Mouse (Mus musculus): ENCODE measurements around the gene Pih1d2. TPM values are rescaled to one million over a fixed set of nuclear protein-coding genes. Genes with fewer than 3 reads are reported as not detected.
A peak's percentile ranks its signal among the peaks of the same experiment; 100 is the strongest.

Gene Pih1d2
- polyA plus RNA-seq, 2 experiments = 2.3 to 3.2 TPM

DNA sequence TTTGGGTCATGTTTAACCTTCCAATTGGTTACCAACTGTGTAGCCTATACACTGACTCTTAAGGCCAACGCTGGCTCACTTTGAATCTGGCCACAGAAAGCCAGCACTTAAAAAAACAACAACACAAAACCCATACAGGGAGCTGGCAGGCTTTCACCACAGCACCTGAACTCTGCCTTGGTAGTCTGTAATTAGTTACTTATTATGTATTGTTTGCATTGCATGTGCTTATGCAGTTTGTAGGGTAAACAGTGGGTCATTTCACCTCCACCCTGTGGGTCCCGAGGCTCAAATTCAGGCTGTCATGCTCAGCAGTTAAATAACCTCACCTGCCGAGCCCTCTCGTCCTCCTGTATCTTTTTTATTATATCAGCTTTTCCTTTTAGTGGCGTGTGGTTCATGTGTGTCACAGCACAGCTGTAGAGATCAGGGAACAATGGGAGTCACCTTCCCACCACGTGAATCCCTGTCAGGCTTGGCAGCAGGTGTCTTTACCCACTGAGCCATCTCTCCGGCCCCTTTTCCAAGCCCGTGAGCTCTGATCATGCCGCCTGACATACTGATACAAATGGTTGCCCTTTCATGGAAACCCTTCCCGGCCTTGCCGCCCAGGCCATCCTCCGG lies 22.2 kb upstream of the Pih1d2 start:
- TF ChIP-seq POLR2A (IDR thresholded peaks at IDR 0.05; ENCODE audit: borderline replicate concordance, extremely low read depth, insufficient read depth, insufficient read length) = no peak
- WGBS = 78% methylated on average over 12 of the region's 12 CpGs
- Histone ChIP-seq H3K36me3 (ENCODE audit: control insufficient read depth, insufficient read depth, low read length) (peaks cover 50% of the 10 kb centered on the region), H3K4me1 (ENCODE audit: control insufficient read depth, insufficient read depth, low read length) (no peaks in the 10 kb centered on the region), H3K4me2 (replicated peaks; ENCODE audit: low read depth, low read length, severe bottlenecking) (no peak overlapping the region), H3K9me3 (ENCODE audit: control insufficient read depth, low read length) (no peaks in the 10 kb centered on the region), H3K27ac (replicated peaks; ENCODE audit: low read depth, low read length) (no peak overlapping the region), H3K27me3 (ENCODE audit: control insufficient read depth, insufficient read depth, low read length) (no peaks in the 10 kb centered on the region), H3K9ac (ENCODE audit: low read depth, low read length, severe bottlenecking) (no peak overlapping the region), H3K4me3 (replicated peaks; ENCODE audit: low read length) (no peak overlapping the region)
- no peak for ATAC-seq (ENCODE audit: low FRiP score, low read depth)
- DNase-seq (ENCODE audit: low spot score) = no peak

DNA sequence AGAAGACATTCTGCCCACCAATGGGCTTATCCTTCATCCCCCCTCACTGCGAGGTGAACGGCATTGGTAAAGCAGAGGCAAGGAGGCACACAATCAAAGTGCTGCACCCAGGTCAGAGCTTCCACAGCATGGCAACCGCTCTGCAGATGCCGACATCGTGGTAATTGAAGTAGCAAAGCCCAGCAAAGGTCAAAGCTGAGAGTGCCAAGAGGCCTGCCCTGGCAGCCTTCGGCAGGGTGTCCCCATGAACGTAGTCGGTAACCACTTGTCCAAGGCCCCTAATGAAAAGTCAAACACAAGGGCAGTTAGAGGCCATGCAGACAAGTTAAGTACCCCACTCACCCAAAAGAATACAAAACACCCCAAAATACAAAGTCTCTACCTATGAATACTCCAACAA lies 20.1 kb upstream of the Pih1d2 start:
- H3K9me3 ChIP-seq (ENCODE audit: control insufficient read depth, low read length) = no peaks in the 10 kb centered on the region
- H3K27me3 ChIP-seq (ENCODE audit: control insufficient read depth, insufficient read depth, low read length) = no peaks in the 10 kb centered on the region
- TF ChIP-seq POLR2A (IDR thresholded peaks at IDR 0.05; ENCODE audit: borderline replicate concordance, extremely low read depth, insufficient read depth, insufficient read length) = no peak
- H3K4me3 ChIP-seq (replicated peaks; ENCODE audit: low read length) = no peak overlapping the region
- peaks cover 1% of the 10 kb centered on the region for H3K4me1 ChIP-seq (ENCODE audit: control insufficient read depth, insufficient read depth, low read length)
- ATAC-seq (ENCODE audit: low FRiP score, low read depth) = no peak
- H3K27ac ChIP-seq (replicated peaks; ENCODE audit: low read depth, low read length) = no peak overlapping the region
- no peak for DNase-seq (ENCODE audit: low spot score)
- no peak overlapping the region for H3K4me2 ChIP-seq (replicated peaks; ENCODE audit: low read depth, low read length, severe bottlenecking)
- peaks cover 58% of the 10 kb centered on the region for H3K36me3 ChIP-seq (ENCODE audit: control insufficient read depth, insufficient read depth, low read length)
- H3K9ac ChIP-seq (ENCODE audit: low read depth, low read length, severe bottlenecking) = no peak overlapping the region
- 96% methylated on average over 8 of the region's 8 CpGs for WGBS

DNA sequence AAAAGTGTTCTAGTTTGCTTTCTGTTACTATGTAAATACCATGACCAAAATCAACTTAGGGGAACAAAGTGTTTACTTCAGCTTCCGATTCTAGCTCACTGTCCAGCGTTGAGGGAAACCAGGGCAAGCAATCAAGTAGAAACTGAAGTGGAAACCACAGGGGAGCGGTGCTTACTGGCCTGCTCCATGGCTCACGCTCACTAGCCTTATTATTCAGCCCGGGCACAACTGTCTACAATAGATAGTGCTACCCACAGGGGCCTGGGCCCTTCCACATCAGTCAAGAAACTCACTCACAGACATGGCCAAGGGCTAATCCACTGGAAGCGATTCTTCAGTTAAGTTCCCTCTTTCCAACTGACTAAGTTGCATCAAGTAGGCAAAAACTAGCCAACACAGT lies 15.6 kb upstream of the Pih1d2 start:
- Histone ChIP-seq H3K9ac (ENCODE audit: low read depth, low read length, severe bottlenecking) (no peak overlapping the region), H3K36me3 (ENCODE audit: control insufficient read depth, insufficient read depth, low read length) (peaks cover 49% of the 10 kb centered on the region), H3K27me3 (ENCODE audit: control insufficient read depth, insufficient read depth, low read length) (no peaks in the 10 kb centered on the region), H3K27ac (replicated peaks; ENCODE audit: low read depth, low read length) (no peak overlapping the region), H3K4me1 (ENCODE audit: control insufficient read depth, insufficient read depth, low read length) (peaks cover 18% of the 10 kb centered on the region), H3K4me3 (replicated peaks; ENCODE audit: low read length) (no peak overlapping the region), H3K9me3 (ENCODE audit: control insufficient read depth, low read length) (no peaks in the 10 kb centered on the region), H3K4me2 (replicated peaks; ENCODE audit: low read depth, low read length, severe bottlenecking) (no peak overlapping the region)
- 89% methylated on average over 6 of the region's 6 CpGs for WGBS
- DNase-seq (ENCODE audit: low spot score) = no peak
- ATAC-seq (ENCODE audit: low FRiP score, low read depth) = no peak
- no peak for TF ChIP-seq POLR2A (IDR thresholded peaks at IDR 0.05; ENCODE audit: borderline replicate concordance, extremely low read depth, insufficient read depth, insufficient read length)

DNA sequence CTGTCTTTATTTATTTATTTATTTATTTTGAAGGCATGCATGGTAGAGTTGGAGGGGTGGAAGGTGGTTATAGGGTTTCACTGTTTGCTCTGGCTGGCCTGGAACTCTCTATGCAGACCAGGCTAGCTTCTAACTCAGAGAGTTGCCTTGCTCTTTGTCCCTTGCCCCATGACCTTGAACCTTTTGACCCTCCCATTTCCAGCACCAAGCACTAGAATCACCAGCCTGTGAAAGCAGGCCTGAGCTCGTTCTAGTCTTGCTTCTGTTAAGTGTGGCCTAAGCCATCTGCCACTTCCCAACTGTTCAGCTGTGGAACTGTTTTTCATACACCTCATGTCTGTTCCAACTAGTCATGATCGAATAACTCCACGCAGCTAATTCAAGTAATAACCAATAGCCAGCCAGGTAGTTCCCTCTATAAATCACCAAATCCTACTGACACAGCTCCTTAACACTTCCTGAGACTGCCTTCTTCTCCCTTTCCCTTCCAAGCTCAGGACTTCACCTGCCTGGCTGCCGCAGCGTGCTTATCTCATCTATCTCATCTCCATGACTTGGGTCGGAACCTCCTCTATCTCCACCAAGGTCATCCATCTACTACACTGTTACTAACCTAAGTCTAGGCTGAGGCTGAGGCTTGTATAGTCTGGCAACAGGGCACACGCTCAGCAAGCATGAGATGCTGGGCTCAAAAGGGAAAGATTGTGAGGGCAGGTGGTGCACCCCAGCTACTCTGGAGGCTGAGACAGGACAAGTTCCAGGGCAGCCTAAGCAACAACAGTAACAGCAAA lies 14.9 kb upstream of the Pih1d2 start:
- Histone ChIP-seq H3K4me1 (ENCODE audit: control insufficient read depth, insufficient read depth, low read length) (peaks cover 18% of the 10 kb centered on the region), H3K9me3 (ENCODE audit: control insufficient read depth, low read length) (no peaks in the 10 kb centered on the region), H3K9ac (ENCODE audit: low read depth, low read length, severe bottlenecking) (peak overlapping the region; percentile 82; the same call in 1 of the 2 replicates), H3K27me3 (ENCODE audit: control insufficient read depth, insufficient read depth, low read length) (no peaks in the 10 kb centered on the region), H3K4me3 (replicated peaks; ENCODE audit: low read length) (peak overlapping the region; percentile 83), H3K4me2 (replicated peaks; ENCODE audit: low read depth, low read length, severe bottlenecking) (peak overlapping the region; percentile 70), H3K36me3 (ENCODE audit: control insufficient read depth, insufficient read depth, low read length) (peaks cover 44% of the 10 kb centered on the region), H3K27ac (replicated peaks; ENCODE audit: low read depth, low read length) (no peak overlapping the region)
- 90% methylated on average over 7 of the region's 7 CpGs for WGBS
- DNase-seq (ENCODE audit: low spot score) (no peak), ATAC-seq (ENCODE audit: low FRiP score, low read depth) (no peak)
- no peak for TF ChIP-seq POLR2A (IDR thresholded peaks at IDR 0.05; ENCODE audit: borderline replicate concordance, extremely low read depth, insufficient read depth, insufficient read length)

DNA sequence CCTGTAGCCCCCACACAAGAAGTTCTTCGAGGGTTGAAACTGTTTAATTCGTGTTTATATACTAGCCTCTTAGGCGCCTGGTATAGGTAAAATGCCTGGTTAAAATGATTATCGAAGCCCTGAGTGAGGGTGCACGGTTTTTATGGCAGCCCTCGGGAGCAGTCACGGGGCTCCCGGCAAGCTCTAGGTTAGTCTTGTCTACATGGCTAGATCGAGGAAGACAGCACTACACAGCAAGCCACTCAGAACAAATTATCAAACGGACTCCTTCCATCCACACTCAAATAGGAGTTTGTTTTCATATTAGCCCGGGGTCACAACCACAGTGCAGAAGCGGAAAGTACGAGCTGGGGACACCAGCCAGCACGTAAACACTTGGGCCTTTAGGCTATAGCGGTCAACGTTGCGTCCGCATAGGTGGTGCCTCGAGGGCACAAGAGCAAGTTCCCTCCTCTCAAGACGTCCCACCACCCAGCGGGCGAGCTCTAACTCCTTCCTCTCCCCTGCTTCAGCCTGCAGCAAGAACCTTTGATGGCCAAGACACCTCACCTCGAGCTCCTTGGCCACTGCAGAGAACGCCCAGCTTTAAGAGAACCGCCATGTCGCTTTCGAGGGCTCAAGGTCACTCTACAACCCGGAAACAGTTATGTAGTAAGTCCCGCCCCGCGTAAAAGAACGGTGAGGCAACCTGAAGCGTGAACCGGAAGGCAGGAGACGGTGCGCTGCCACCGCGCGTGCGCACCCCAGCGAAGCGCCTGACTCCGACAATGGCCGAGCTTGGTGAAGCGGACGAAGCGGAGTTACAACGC lies 13.7 kb upstream of the Pih1d2 start, which contains the start of the genes Sdhd and Timm8b:
TSS of gene Sdhd (minus strand) at position 624 of the 809 bp plus-strand sequence.
TSS of gene Timm8b (plus strand) at position 722 of the 809 bp plus-strand sequence.
- H3K27me3 ChIP-seq (ENCODE audit: control insufficient read depth, insufficient read depth, low read length) = no peaks in the 10 kb centered on the region
- H3K9ac ChIP-seq (ENCODE audit: low read depth, low read length, severe bottlenecking) = peak within 1 kb of the TSS; percentile 82
- DNase-seq (ENCODE audit: low spot score) (peak; percentile 97), ATAC-seq (ENCODE audit: low FRiP score, low read depth) (peak; percentile 97)
- peak; percentile 94; the same call in 1 of the 2 replicates for TF ChIP-seq POLR2A (IDR thresholded peaks at IDR 0.05; ENCODE audit: borderline replicate concordance, extremely low read depth, insufficient read depth, insufficient read length)
- H3K9me3 ChIP-seq (ENCODE audit: control insufficient read depth, low read length) = no peaks in the 10 kb centered on the region
- WGBS = 1% methylated on average over 48 of the region's 48 CpGs
- peaks cover 44% of the 10 kb centered on the region for H3K36me3 ChIP-seq (ENCODE audit: control insufficient read depth, insufficient read depth, low read length)
- peaks cover 18% of the 10 kb centered on the region for H3K4me1 ChIP-seq (ENCODE audit: control insufficient read depth, insufficient read depth, low read length)
- H3K4me3 ChIP-seq (replicated peaks; ENCODE audit: low read length) = peak within 1 kb of the TSS; percentile 83
- H3K27ac ChIP-seq (replicated peaks; ENCODE audit: low read depth, low read length) = peak within 1 kb of the TSS; percentile 70
- peak within 1 kb of the TSS; percentile 70 for H3K4me2 ChIP-seq (replicated peaks; ENCODE audit: low read depth, low read length, severe bottlenecking)

All from limb, embryonic 14.5 days (tissue).